Mouse (Mus musculus): ENCODE measurements around the gene Npas2.

- TF ChIP-seq CTCF (conservative IDR thresholded peaks at IDR 0.05; ENCODE audit: insufficient read depth, insufficient read length, low read depth, low read length), result no peak
- TF ChIP-seq POLR2A (IDR thresholded peaks at IDR 0.05; ENCODE audit: low read depth, low read length), result no peak
These were observed 151.6 kb downstream of the Npas2 start for GRCm38 (mm10) chr1:39344981-39345600.

All from kidney, adult 2 months (tissue).